Mouse (Mus musculus): ENCODE measurements around the gene Agap2.
"Not testable (repeated sequence)": the region's sequence is repeated elsewhere in the genome, so short reads cannot be mapped to it uniquely, and the experiment has no call there.

- TF ChIP-seq CTCF, EP300 (IDR thresholded peaks at IDR 0.05; ENCODE audit: low read depth): not testable (repeated sequence)
Observed at GRCm38 (mm10) chr10:127072969-127073368, 2.1 kb upstream of the Agap2 start.
